Mouse (Mus musculus) hematopoietic multipotent progenitor cell, adult 10-12 weeks (in vitro differentiated cells): ENCODE results near the gene Atp5g1. TPM values are rescaled to one million over a fixed set of nuclear protein-coding genes. Genes with fewer than 3 reads are reported as not detected.

ENCODE experiments used
- polyA plus RNA-seq: library from polyadenylated mRNA; stranded (reverse); fragments of >175 nt; gene quantifications from 2 replicates; pipeline ENCODE4 v1.2.3, GENCODE M21; 2012; ENCODE audit warnings: low replicate concordance

Atp5g1 gene
- 14.0 and 158 TPM in 2 replicates for polyA plus RNA-seq

GRCm38 (mm10) chr11:96075509-96076220, at the start of gene Atp5g1:
Gene Atp5g1, minus strand, starts transcription at chr11:96075670.

GRCm38 (mm10) chr11:96111751-96112150, 36.3 kb upstream of the Atp5g1 start, which contains the start of gene Calcoco2:
Gene Calcoco2, minus strand, starts transcription at chr11:96111964.

GRCm38 (mm10) chr11:96065215-96065911, 10.1 kb downstream of the Atp5g1 start, which contains the start of gene Ube2z:
Gene Ube2z, minus strand, starts transcription at chr11:96065388.

GRCm38 (mm10) chr11:96034596-96035052, 40.8 kb downstream of the Atp5g1 start, which contains the start of gene Snf8:
Gene Snf8, plus strand, starts transcription at chr11:96034885.

Other genes starting within 250 kb of the Atp5g1 start
- gene Gngt2, start 238.5 kb downstream of the Atp5g1 start, polyA plus RNA-seq = 42.6 and 87.8 TPM in 2 replicates
- gene Abi3, start 233.2 kb downstream of the Atp5g1 start, polyA plus RNA-seq = 295 and 795 TPM in 2 replicates
- gene B4galnt2, start 160.8 kb downstream of the Atp5g1 start, polyA plus RNA-seq = not detected in 2 replicates
- not detected in 2 replicates for gene Igf2bp1, start 69.7 kb downstream of the Atp5g1 start, polyA plus RNA-seq
- gene Gip, start 51.1 kb downstream of the Atp5g1 start, polyA plus RNA-seq = not detected in 2 replicates
- gene Snf8, start 40.8 kb downstream of the Atp5g1 start, polyA plus RNA-seq = 60.0 and 107 TPM in 2 replicates
- gene Ube2z, start 10.3 kb downstream of the Atp5g1 start, polyA plus RNA-seq = 19.9 and 30.6 TPM in 2 replicates
- gene Calcoco2, start 36.3 kb upstream of the Atp5g1 start, polyA plus RNA-seq = not detected in 2 replicates
- not detected in 2 replicates for gene Ttll6, start 58.1 kb upstream of the Atp5g1 start, polyA plus RNA-seq
- gene Hoxb13, start 118.6 kb upstream of the Atp5g1 start, polyA plus RNA-seq = not detected in 2 replicates
- gene Hoxb9, start 195.8 kb upstream of the Atp5g1 start, polyA plus RNA-seq = not detected in 2 replicates
- gene Hoxb8, start 206.2 kb upstream of the Atp5g1 start, polyA plus RNA-seq = 0.19 TPM in 1 of 2 replicates, not detected in the other
- 0.24 TPM in 1 of 2 replicates, not detected in the other for gene Hoxb7, start 211.0 kb upstream of the Atp5g1 start, polyA plus RNA-seq
- 0.17 and 0.78 TPM in 2 replicates for gene Hoxb6, start 216.8 kb upstream of the Atp5g1 start, polyA plus RNA-seq
- 0.08 and 0.52 TPM in 2 replicates for gene Hoxb5, start 227.7 kb upstream of the Atp5g1 start, polyA plus RNA-seq
- gene Hoxb4, start 242.6 kb upstream of the Atp5g1 start, polyA plus RNA-seq = 4.6 and 20.1 TPM in 2 replicates
- gene Hoxb3, start 247.7 kb upstream of the Atp5g1 start, polyA plus RNA-seq = 2.5 and 11.9 TPM in 2 replicates